Mouse (Mus musculus): ENCODE measurements around the gene Rasgef1b. TPM values are rescaled to one million over a fixed set of nuclear protein-coding genes. Genes with fewer than 3 reads are reported as not detected.

Rasgef1b gene
- polyA plus RNA-seq, 1 experiment, result 13.5 TPM

DNA sequence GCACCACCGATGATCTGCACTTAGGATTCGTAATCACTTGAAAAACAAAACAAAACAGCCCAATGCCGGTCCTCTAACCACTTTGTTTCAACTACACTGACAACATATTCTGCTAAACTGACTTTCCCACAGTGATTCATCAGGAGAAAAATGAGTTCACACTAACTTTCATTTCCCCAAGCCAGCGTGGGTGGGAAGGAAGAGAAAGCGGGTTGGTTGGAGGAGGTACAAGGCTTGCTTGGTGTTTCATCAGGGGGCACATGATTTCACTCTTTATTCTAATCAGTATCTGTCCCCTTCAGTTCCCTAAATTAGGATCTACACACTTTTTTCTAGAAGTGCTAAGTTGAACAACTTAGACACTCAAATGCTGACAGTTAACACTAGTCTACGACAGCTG lies 514.5 kb downstream of the Rasgef1b start:
- TF ChIP-seq POLR2A (IDR thresholded peaks at IDR 0.05; ENCODE audit: borderline replicate concordance, extremely low read depth, low read depth, low read length), result no peak
- no peak for TF ChIP-seq CTCF (IDR thresholded peaks at IDR 0.05; ENCODE audit: insufficient read depth, low read length)
- WGBS, result 59% methylated on average over 6 of the region's 6 CpGs
- no peak for DNase-seq
- Histone ChIP-seq H3K4me1 (ENCODE audit: control insufficient read depth, insufficient read depth, low read length) (no peaks in the 10 kb centered on the region), H3K4me3 (replicated peaks; ENCODE audit: extremely low read depth, low read depth, low read length) (no peak overlapping the region)

DNA sequence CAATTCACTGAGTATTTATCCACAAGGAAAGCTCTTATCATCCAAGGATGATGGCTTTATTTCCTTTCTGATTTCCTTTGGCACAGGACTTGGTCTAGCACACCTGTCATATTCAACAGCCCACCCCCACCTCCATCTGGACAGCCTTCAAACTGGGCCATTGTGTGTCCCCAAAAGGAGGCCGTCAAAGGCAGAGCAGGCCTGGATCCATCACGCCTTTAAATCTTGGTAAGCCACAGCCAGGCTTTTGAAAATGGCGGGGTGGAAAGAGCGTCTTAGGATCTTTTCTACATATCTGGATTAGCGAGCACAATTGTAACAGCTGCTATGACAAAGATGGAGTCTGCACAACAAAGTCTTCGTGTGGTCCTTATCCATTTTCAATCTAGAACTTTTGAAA lies 515.7 kb downstream of the Rasgef1b start:
- TF ChIP-seq CTCF (IDR thresholded peaks at IDR 0.05; ENCODE audit: insufficient read depth, low read length) (no peak), POLR2A (IDR thresholded peaks at IDR 0.05; ENCODE audit: borderline replicate concordance, extremely low read depth, low read depth, low read length) (no peak)

DNA sequence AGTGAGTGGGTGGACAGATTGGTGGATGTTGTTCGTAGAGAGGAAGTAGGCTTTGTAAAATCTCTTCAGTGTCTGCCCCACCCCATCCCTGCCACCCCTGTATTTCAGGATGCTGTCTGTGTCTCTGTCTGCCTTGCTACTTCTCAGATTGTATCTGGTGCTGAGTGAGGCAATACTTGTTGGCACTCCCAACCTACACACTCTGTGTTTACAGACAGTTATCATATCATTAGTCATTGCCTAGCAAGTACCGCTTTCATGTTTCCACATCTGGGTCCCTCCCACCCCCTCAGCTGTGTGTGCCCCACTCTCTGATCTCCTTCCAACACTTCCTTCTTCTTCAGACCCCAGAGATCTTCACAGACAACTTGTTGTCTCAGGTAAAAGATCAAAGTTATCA lies 525.4 kb downstream of the Rasgef1b start:
- peaks cover 3% of the 10 kb centered on the region; the same call in 1 of the 2 replicates for H3K4me1 ChIP-seq (ENCODE audit: control insufficient read depth, insufficient read depth, low read length)
- WGBS, result 36% methylated on average over 2 of the region's 2 CpGs
- no peak for DNase-seq
- TF ChIP-seq POLR2A (IDR thresholded peaks at IDR 0.05; ENCODE audit: borderline replicate concordance, extremely low read depth, low read depth, low read length), result no peak
- no peak for TF ChIP-seq CTCF (IDR thresholded peaks at IDR 0.05; ENCODE audit: insufficient read depth, low read length)
- no peak overlapping the region for H3K4me3 ChIP-seq (replicated peaks; ENCODE audit: extremely low read depth, low read depth, low read length)

More for the DNA sequence above, 515.7 kb downstream of the Rasgef1b start:
- Histone ChIP-seq H3K4me3 (replicated peaks; ENCODE audit: extremely low read depth, low read depth, low read length) (no peak overlapping the region), H3K4me1 (ENCODE audit: control insufficient read depth, insufficient read depth, low read length) (no peaks in the 10 kb centered on the region)
- no peak for DNase-seq
- WGBS, result 87% methylated on average over 6 of the region's 6 CpGs

DNA sequence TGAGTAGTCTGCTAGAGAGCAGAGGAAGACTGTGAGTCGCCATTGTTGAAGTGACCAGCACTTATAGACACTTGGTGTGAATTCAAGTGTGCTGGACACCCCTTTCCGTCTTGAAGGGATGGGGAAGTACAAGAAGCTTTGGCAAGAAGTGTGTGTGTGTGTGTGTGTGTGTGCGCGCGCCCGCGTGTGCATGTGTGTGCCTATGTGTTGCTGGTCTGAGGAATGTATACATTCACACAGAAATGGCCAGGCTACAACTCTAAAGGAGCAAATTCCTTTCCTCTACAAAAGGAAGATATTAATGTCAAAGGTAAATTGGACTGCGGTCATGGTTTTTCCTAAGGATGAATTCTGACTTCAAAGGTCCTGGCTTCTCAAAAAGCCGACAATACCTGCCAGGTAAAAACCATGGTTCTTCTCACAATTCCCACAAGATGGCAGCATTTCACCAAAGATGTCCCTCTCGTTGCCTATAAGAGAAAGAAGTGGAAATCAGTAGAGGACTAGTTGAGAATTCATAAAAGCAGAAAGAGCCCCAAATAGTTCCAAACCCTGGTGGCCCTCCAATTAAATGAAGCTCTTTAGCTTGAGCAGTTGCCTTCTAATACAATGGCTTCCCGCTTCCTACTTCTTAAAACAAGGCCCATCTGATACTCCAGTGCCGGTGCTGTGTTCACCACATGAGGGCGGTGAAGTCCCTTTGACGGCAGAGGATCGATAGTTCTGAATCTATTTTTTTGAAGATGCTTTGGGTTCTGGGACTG lies 526.6 kb downstream of the Rasgef1b start:
- 46% methylated on average over 15 of the region's 15 CpGs for WGBS
- H3K4me3 ChIP-seq (replicated peaks; ENCODE audit: extremely low read depth, low read depth, low read length), result no peak overlapping the region
- H3K4me1 ChIP-seq (ENCODE audit: control insufficient read depth, insufficient read depth, low read length), result peaks cover 3% of the 10 kb centered on the region; the same call in 1 of the 2 replicates
- peak; percentile 54 for DNase-seq
- TF ChIP-seq CTCF (IDR thresholded peaks at IDR 0.05; ENCODE audit: insufficient read depth, low read length) (peak; percentile 63), POLR2A (IDR thresholded peaks at IDR 0.05; ENCODE audit: borderline replicate concordance, extremely low read depth, low read depth, low read length) (no peak)

DNA sequence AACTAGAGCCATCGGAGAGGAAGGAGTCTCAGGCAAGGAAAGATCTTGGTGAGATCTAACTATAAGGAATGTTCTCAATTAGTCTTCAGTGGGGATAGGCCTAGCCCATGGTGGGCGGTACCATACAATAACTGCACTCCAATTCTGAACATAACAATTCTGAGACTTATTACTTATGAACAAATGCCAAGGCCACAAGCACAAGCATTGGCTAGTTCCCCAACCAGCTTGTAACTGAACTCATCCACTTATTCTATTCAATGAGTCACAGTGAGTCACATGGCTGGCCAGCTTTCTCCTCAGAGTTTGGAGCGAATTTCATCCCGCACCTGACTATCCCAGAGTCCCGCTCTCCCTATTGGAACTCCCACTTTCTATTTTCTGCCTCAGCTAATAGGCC lies 533.4 kb downstream of the Rasgef1b start:
- DNase-seq, result no peak
- 90% methylated on average over 5 of the region's 5 CpGs for WGBS

DNA sequence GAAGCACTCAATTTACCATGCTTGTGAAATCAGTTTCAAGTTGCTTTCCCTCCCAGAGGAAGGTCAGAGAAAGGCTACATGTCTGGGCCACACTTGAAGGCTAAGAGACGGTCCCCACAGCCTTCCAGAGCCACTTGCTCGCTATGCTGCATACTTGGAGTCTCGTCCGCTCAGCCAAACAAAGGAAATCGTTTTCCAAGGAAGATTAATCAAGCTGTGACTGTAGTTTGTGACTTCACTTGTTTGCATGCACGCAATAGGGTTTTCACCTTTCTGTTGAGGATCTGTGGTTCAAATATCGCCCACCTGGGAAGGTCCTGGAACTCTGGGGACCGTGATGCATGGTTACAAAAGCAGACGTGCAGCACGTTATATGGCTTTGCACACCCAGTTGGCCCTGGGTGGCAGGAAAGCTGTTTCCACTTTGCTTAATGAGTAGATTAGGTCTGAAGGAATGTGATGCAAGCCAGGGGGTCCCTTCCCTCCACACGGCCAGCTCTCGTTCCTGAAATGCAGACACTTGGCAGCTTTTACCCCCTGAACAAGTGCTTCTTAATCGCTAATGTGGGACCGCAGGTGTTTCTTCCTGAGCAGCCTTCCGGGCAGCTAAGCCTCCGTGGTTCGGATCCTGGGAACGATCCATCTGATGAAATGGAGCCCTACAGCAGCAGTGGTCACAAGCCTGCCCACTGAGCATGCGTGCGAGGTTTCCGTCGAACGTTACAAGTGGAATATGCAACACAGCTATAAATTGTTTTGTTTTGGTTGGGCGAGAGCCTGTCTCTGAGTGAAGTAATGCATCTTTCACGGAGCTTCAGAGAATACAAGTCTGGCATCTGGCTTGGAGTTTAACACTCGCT lies 537.7 kb downstream of the Rasgef1b start:
- no peak for TF ChIP-seq POLR2A (IDR thresholded peaks at IDR 0.05; ENCODE audit: borderline replicate concordance, extremely low read depth, low read depth, low read length)
- no peak for TF ChIP-seq CTCF (IDR thresholded peaks at IDR 0.05; ENCODE audit: insufficient read depth, low read length)
- H3K4me1 ChIP-seq (ENCODE audit: control insufficient read depth, insufficient read depth, low read length), result peaks cover 3% of the 10 kb centered on the region
- WGBS, result 41% methylated on average over 26 of the region's 26 CpGs
- no peak overlapping the region for H3K4me3 ChIP-seq (replicated peaks; ENCODE audit: extremely low read depth, low read depth, low read length)
- DNase-seq, result no peak

More for the DNA sequence above, 533.4 kb downstream of the Rasgef1b start:
- TF ChIP-seq POLR2A (IDR thresholded peaks at IDR 0.05; ENCODE audit: borderline replicate concordance, extremely low read depth, low read depth, low read length), result no peak
- TF ChIP-seq CTCF (IDR thresholded peaks at IDR 0.05; ENCODE audit: insufficient read depth, low read length), result no peak
- no peak overlapping the region for H3K4me3 ChIP-seq (replicated peaks; ENCODE audit: extremely low read depth, low read depth, low read length)
- peaks cover 3% of the 10 kb centered on the region for H3K4me1 ChIP-seq (ENCODE audit: control insufficient read depth, insufficient read depth, low read length)

DNA sequence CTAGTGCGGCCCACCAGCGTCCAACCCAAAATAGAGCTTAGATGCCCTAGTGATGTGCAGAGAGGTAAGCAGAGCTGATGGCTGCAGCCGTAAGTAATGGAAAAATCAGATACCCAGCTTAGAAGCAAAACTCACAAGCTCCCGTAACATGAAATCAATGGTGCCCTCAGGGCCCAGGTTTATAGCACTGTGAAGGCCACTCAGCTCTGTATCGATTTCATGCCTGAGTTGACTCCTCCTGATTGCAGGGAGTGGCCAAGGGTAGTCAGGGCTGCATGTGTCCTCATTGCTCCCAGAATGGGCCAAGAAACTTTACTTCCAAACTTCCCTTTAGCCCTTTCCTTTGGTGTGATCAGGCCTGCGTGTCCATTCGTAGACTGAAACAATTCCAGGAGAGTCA lies 545.2 kb downstream of the Rasgef1b start:
- Histone ChIP-seq H3K4me1 (ENCODE audit: control insufficient read depth, insufficient read depth, low read length) (no peaks in the 10 kb centered on the region), H3K4me3 (replicated peaks; ENCODE audit: extremely low read depth, low read depth, low read length) (no peak overlapping the region)
- DNase-seq, result no peak
- TF ChIP-seq POLR2A (IDR thresholded peaks at IDR 0.05; ENCODE audit: borderline replicate concordance, extremely low read depth, low read depth, low read length), result no peak
- no peak for TF ChIP-seq CTCF (IDR thresholded peaks at IDR 0.05; ENCODE audit: insufficient read depth, low read length)
- WGBS, result 90% methylated on average over 7 of the region's 7 CpGs

DNA sequence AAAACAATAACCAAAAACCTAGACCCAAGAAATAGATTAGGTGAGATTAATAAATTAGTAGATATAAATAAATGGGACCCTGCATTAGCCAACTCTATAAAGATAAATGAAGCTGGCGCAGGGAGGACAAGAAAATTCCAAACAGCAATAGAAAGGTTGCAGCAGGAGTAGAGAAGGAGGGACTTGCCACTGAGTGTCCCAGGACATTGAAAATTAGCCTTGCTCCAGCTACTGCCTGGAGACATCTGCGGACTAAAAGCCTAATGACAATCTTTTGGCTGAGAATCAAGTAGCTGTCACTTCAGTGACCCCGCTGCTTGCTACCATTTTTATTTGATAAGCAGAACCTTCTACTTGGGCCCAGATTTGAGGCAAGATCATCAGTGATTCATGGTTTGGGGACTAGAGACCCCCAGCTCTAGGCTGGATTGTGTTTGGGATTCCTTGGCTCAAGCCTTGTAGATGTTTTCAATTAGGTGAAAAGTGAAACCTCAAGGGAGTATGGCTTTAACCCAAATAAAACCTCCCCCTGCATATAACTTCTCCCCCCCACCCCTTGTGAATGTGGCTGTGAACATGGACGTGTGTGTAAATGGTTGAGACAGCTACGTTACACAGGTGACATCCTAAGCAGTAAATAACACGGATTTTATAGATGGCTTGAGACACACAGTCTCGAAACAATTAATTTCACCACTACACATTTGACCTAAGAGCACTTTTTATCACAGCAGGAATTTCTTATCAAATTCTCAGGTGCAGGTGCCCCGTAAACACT lies 554.1 kb downstream of the Rasgef1b start:
- no peak for DNase-seq
- no peaks in the 10 kb centered on the region for H3K4me1 ChIP-seq (ENCODE audit: control insufficient read depth, insufficient read depth, low read length)
- TF ChIP-seq POLR2A (IDR thresholded peaks at IDR 0.05; ENCODE audit: borderline replicate concordance, extremely low read depth, low read depth, low read length) (no peak), CTCF (IDR thresholded peaks at IDR 0.05; ENCODE audit: insufficient read depth, low read length) (no peak)
- no peak overlapping the region for H3K4me3 ChIP-seq (replicated peaks; ENCODE audit: extremely low read depth, low read depth, low read length)
- WGBS, result 43% methylated on average over 8 of the region's 8 CpGs

DNA sequence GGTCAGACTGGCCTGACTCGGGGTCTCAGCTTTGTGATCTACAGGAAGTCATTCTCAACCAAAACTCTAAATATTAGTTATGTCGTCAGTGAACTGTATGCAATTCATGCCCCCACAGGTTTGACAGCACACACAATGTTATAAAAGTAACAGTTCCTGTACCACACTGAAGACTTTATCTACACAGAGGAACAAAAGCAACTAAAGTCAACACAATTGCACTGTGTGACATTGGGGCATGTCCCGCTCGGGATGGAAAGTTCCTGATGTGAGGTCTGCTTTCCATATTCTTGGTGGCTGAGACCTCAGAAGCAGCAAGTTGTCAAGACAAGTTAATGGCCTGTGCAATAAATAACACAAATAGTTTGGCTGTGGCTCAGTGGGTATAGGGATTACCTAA lies 559.0 kb downstream of the Rasgef1b start:
- DNase-seq, result no peak
- WGBS, result 51% methylated on average over 4 of the region's 4 CpGs
- TF ChIP-seq POLR2A (IDR thresholded peaks at IDR 0.05; ENCODE audit: borderline replicate concordance, extremely low read depth, low read depth, low read length) (no peak), CTCF (IDR thresholded peaks at IDR 0.05; ENCODE audit: insufficient read depth, low read length) (no peak)
- Histone ChIP-seq H3K4me1 (ENCODE audit: control insufficient read depth, insufficient read depth, low read length) (no peaks in the 10 kb centered on the region), H3K4me3 (replicated peaks; ENCODE audit: extremely low read depth, low read depth, low read length) (no peak overlapping the region)
